Mouse (Mus musculus) myocyte (in vitro differentiated cells): Measurements from ENCODE around the gene Ccdc58. TPM values are rescaled to one million over a fixed set of nuclear protein-coding genes. Genes with fewer than 3 reads are reported as not detected.
"Not testable (repeated sequence)": the region's sequence is repeated elsewhere in the genome, so short reads cannot be mapped to it uniquely, and the experiment has no call there.

ENCODE experiments used
- H3K27me3 ChIP-seq: one replicate; pipeline ENCODE4 v1.6.1; 2011; ENCODE audit not compliant: control insufficient read depth, insufficient read depth, insufficient read length
- H3K36me3 ChIP-seq: one replicate; pipeline ENCODE4 v1.6.1; 2011; ENCODE audit not compliant: control insufficient read depth, insufficient read depth
- H3K4me2 ChIP-seq: one replicate; pipeline ENCODE4 v1.6.1; 2011; ENCODE audit warnings: low read depth, control low read depth
- H3K4me3 ChIP-seq: one replicate; pipeline ENCODE4 v1.5.1; 2011; ENCODE audit warnings: mild to moderate bottlenecking, control low read depth, moderate library complexity
- H3K79me2 ChIP-seq: one replicate; pipeline ENCODE4 v1.6.1; 2011; ENCODE audit not compliant: control insufficient read depth, insufficient read depth
- H3ac ChIP-seq: one replicate; pipeline ENCODE4 v1.6.1; 2011; ENCODE audit not compliant: control insufficient read depth, insufficient read length
- CEBPB ChIP-seq: IDR thresholded peaks from 2 replicates; pipeline ENCODE4 v1.6.1; 2011; ENCODE audit warnings: mild to moderate bottlenecking, moderate library complexity; ENCODE audit not compliant: poor library complexity, insufficient read depth, severe bottlenecking
- E2F4 ChIP-seq: IDR thresholded peaks from one replicate; pipeline ENCODE4 v1.6.1; 2011; ENCODE audit warnings: mild to moderate bottlenecking, control low read depth, moderate library complexity; ENCODE audit not compliant: insufficient read depth
- MAX ChIP-seq: IDR thresholded peaks from one replicate; pipeline ENCODE4 v1.6.1; 2011; ENCODE audit warnings: low read depth, mild to moderate bottlenecking, control low read depth
- MYOD1 ChIP-seq, 3 experiments: IDR thresholded peaks; one replicate each; pipeline ENCODE4 v1.6.1; 2011; ENCODE audit warnings: control low read depth in 2 of 3, low read depth in 2 of 3, mild to moderate bottlenecking in 2 of 3, moderate library complexity in 1 of 3; ENCODE audit not compliant: insufficient read length in 2 of 3, control insufficient read depth in 1 of 3
- MYOG ChIP-seq, 3 experiments: IDR thresholded peaks; one replicate each; pipeline ENCODE4 v1.6.1; 2011; ENCODE audit warnings: control low read depth in 2 of 3, low read depth in 2 of 3, mild to moderate bottlenecking in 2 of 3; ENCODE audit not compliant: insufficient read length in 2 of 3, control insufficient read depth in 1 of 3, insufficient read depth in 1 of 3
- POLR2A ChIP-seq: IDR thresholded peaks from one replicate; pipeline ENCODE4 v1.6.1; 2011; ENCODE audit warnings: low read depth, mild to moderate bottlenecking, control low read depth, moderate library complexity; ENCODE audit not compliant: insufficient read length
- POLR2AphosphoS2 ChIP-seq: IDR thresholded peaks from one replicate; pipeline ENCODE4 v1.6.1; 2011; ENCODE audit warnings: low read depth, control low read depth; ENCODE audit not compliant: insufficient read length
- REST ChIP-seq: IDR thresholded peaks from one replicate; pipeline ENCODE4 v1.6.1; 2011; ENCODE audit warnings: mild to moderate bottlenecking, control low read depth, moderate library complexity; ENCODE audit not compliant: insufficient read depth, insufficient read length
- SRF ChIP-seq: IDR thresholded peaks from one replicate; pipeline ENCODE4 v1.6.1; 2011; ENCODE audit warnings: low read depth; ENCODE audit not compliant: control insufficient read depth, insufficient read length
- TCF12 ChIP-seq: IDR thresholded peaks from one replicate; pipeline ENCODE4 v1.6.1; 2011; ENCODE audit warnings: mild to moderate bottlenecking, control low read depth; ENCODE audit not compliant: poor library complexity, insufficient read depth, severe bottlenecking
- TCF3 ChIP-seq: IDR thresholded peaks from one replicate; pipeline ENCODE4 v1.6.1; 2011; ENCODE audit warnings: low read depth, control low read depth; ENCODE audit not compliant: insufficient read length
- USF1 ChIP-seq: IDR thresholded peaks from one replicate; pipeline ENCODE4 v1.6.1; 2011; ENCODE audit warnings: low read depth, mild to moderate bottlenecking, control low read depth, moderate library complexity
- polyA plus RNA-seq: library from polyadenylated mRNA; unstranded; fragments of >200 nt; fragmentation: generic; extraction: Trizol; gene quantifications from one replicate; pipeline ENCODE4 v1.2.1, GENCODE M21; 2012; ENCODE audit warnings: missing spikeins

The Ccdc58 gene
- polyA plus RNA-seq, 1 experiment = 41.8 TPM

GRCm38 (mm10) chr16:36054920-36055319, 16.6 kb upstream of the Ccdc58 start:
- no peak overlapping the region for H3K4me3 ChIP-seq
- no peak overlapping the region for H3ac ChIP-seq
- TF ChIP-seq POLR2AphosphoS2 (no peak), E2F4 (no peak), TCF12 (no peak), USF1 (no peak), REST (no peak), MYOG (IDR thresholded peaks at IDR 0.05; ENCODE audit: control insufficient read depth in 1 of 3, insufficient read depth in 1 of 3, insufficient read length in 2 of 3, low read depth in 2 of 3) (no peak), POLR2A (no peak), MAX (no peak), SRF (no peak)
- peaks cover 7% of the 10 kb centered on the region for H3K36me3 ChIP-seq
- no peak overlapping the region for H3K4me2 ChIP-seq
- H3K79me2 ChIP-seq = peaks cover 6% of the 10 kb centered on the region
- no peaks in the 10 kb centered on the region for H3K27me3 ChIP-seq

- Histone ChIP-seq H3K36me3 (no peaks in the 10 kb centered on the region), H3ac (no peak overlapping the region), H3K27me3 (no peaks in the 10 kb centered on the region), H3K4me3 (no peak overlapping the region), H3K4me2 (no peak overlapping the region), H3K79me2 (peaks cover 6% of the 10 kb centered on the region)
- TF ChIP-seq MAX (no peak), MYOG (IDR thresholded peaks at IDR 0.05; ENCODE audit: control insufficient read depth in 1 of 3, insufficient read depth in 1 of 3, insufficient read length in 2 of 3, low read depth in 2 of 3) (no peak), MYOD1 (IDR thresholded peaks at IDR 0.05; ENCODE audit: control insufficient read depth in 1 of 3, insufficient read length in 2 of 3, low read depth in 2 of 3) (no peak), USF1 (no peak), E2F4 (no peak), TCF3 (no peak), TCF12 (no peak), SRF (no peak), CEBPB (no peak), POLR2AphosphoS2 (no peak), POLR2A (no peak), REST (no peak)
These were observed 15.1 kb upstream of the Ccdc58 start for GRCm38 (mm10) chr16:36056416-36056815.

- Histone ChIP-seq H3K4me3 (no peak overlapping the region), H3K79me2 (peaks cover 10% of the 10 kb centered on the region), H3K4me2 (no peak overlapping the region), H3K27me3 (no peaks in the 10 kb centered on the region), H3K36me3 (no peaks in the 10 kb centered on the region), H3ac (no peak overlapping the region)
- TF ChIP-seq MAX (no peak), TCF3 (no peak), MYOD1 (IDR thresholded peaks at IDR 0.05; ENCODE audit: control insufficient read depth in 1 of 3, insufficient read length in 2 of 3, low read depth in 2 of 3) (no peak), REST (no peak), POLR2AphosphoS2 (no peak), E2F4 (no peak), USF1 (no peak), TCF12 (no peak), SRF (no peak), CEBPB (no peak), MYOG (IDR thresholded peaks at IDR 0.05; ENCODE audit: control insufficient read depth in 1 of 3, insufficient read depth in 1 of 3, insufficient read length in 2 of 3, low read depth in 2 of 3) (no peak), POLR2A (no peak)
These were observed 13.5 kb upstream of the Ccdc58 start for GRCm38 (mm10) chr16:36057933-36058475.

GRCm38 (mm10) chr16:36062534-36062933, 9.0 kb upstream of the Ccdc58 start:
- H3K27me3 ChIP-seq, H3K4me3 ChIP-seq, H3K4me2 ChIP-seq, H3K79me2 ChIP-seq, H3K36me3 ChIP-seq, H3ac ChIP-seq: not testable (repeated sequence)

GRCm38 (mm10) chr16:36063315-36063714, 8.2 kb upstream of the Ccdc58 start:
- Histone ChIP-seq H3K4me2 (no peak overlapping the region), H3K36me3 (peaks cover 7% of the 10 kb centered on the region), H3K27me3 (no peaks in the 10 kb centered on the region), H3ac (no peak overlapping the region), H3K4me3 (no peak overlapping the region), H3K79me2 (peaks cover 11% of the 10 kb centered on the region)
- TF ChIP-seq E2F4 = no peak
- no peak for TF ChIP-seq POLR2AphosphoS2
- no peak for TF ChIP-seq REST
- TF ChIP-seq MAX = no peak
- no peak for TF ChIP-seq CEBPB
- TF ChIP-seq MYOG (IDR thresholded peaks at IDR 0.05; ENCODE audit: control insufficient read depth in 1 of 3, insufficient read depth in 1 of 3, insufficient read length in 2 of 3, low read depth in 2 of 3) = no peak
- TF ChIP-seq USF1 = no peak
- no peak for TF ChIP-seq SRF
- TF ChIP-seq MYOD1 (IDR thresholded peaks at IDR 0.05; ENCODE audit: control insufficient read depth in 1 of 3, insufficient read length in 2 of 3, low read depth in 2 of 3) = no peak
- no peak for TF ChIP-seq TCF3
- no peak for TF ChIP-seq TCF12
- TF ChIP-seq POLR2A = no peak
